Mouse (Mus musculus) embryonic stem cell, embryonic (primary cell): ENCODE measurements around the gene 1700020D05Rik.

Source experiments
- CTCF ChIA-PET, 4 experiments: fragments of 300-600 bp in 2 of 4; fragments of 350-600 bp in 2 of 4; sonication (Branson Sonifier 250); formaldehyde crosslinking; loops; one replicate each; lab custom pipeline; 2022; ENCODE audit warnings: inconsistent platforms in 2 of 4; lab: Charles Lee
- POLR2A ChIA-PET, 4 experiments: fragments of 300-600 bp in 2 of 4; fragments of 350-600 bp in 2 of 4; sonication (Branson Sonifier 250); formaldehyde crosslinking; loops; one replicate each; lab custom pipeline; 2022; ENCODE audit warnings: antibody characterized with exemption in 4 of 4, inconsistent platforms in 1 of 4; lab: Charles Lee

Gene 1700020D05Rik

DNA sequence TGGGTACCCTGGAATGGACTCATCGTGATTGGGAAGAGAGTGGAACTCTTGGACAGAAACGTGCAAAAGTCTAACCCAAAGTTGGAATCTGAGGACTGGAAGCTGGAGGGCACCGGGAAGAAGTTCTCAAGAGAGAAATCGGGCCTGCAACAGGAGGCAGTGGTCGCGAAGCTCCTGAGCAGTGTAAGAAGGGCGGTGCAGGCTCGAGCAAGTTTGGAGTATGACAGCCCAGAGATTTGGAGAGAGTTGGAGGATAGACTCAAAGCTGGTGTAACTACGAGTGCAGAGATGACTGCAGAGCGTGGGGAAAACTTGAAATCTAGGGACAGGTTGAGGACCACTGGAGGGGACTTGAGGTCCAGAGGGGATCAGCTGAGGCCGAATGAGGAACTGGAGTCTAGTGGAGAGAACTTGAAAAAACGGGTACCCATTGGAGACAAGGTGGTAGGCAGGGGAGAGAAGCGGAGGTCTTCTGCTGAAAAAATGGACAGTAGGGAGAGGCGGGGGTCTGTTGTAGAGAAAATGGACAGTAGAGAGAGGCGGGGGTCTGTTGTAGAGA lies 7.6 kb upstream of the 1700020D05Rik start:
- CTCF ChIA-PET, result interaction anchor here (0.6 to 2.8 kb wide), 23 partner anchors 9 to 528 kb away, joined by 3 to 43 read pairs (median 4); partner anchors contain the start of genes Ap5b1 (in 2 of the 4), Mus81 (in 2 of the 4), Ccdc85b (in 1 of the 4) and Cfl1 (in 1 of the 4)
- POLR2A ChIA-PET, result interaction anchor here (0.6 to 5.0 kb wide), 49 partner anchors 10 to 423 kb away, joined by 3 to 163 read pairs (median 4); partner anchors contain the start of genes Cfl1 (in 4 of the 4), Mus81 (in 4 of the 4), AI837181 (in 1 of the 4) and Ccdc85b (in 1 of the 4)

GRCm38 (mm10) chr19:5510031-5511026 lies 6.7 kb upstream of the 1700020D05Rik start, which contains the start of gene Snx32:
TSS of gene Snx32 (minus strand) at chr19:5510538.
- ChIA-PET POLR2A (interaction anchor here (0.5 to 5.0 kb wide), 83 partner anchors 9 to 1811 kb away, joined by 3 to 163 read pairs (median 4); partner anchors contain the start of genes Cfl1 (in 4 of the 4), Mus81 (in 4 of the 4), Cdca5 (in 2 of the 4) and Zfpl1 (in 2 of the 4)), CTCF (interaction anchor here (0.6 to 2.8 kb wide), 35 partner anchors 10 to 498 kb away, joined by 3 to 43 read pairs (median 4); partner anchors contain the start of genes Mus81 (in 3 of the 4), Ap5b1 (in 2 of the 4), Ccdc85b (in 1 of the 4) and Cfl1 (in 1 of the 4))

GRCm38 (mm10) chr19:5500330-5500875 lies 3.2 kb downstream of the 1700020D05Rik start:
- ChIA-PET CTCF (interaction anchor here in 3 of 4 experiments (0.6 to 1.9 kb wide), 5 partner anchors 10 to 14 kb away, joined by 3 to 7 read pairs (median 4); partner anchors contain the start of genes Mus81 (in 3 of the 3) and Snx32 (in 1 of the 3)), POLR2A (interaction anchor here in 2 of 4 experiments (1.0 to 6.7 kb wide), 6 partner anchors 10 to 30 kb away, joined by 3 to 59 read pairs (median 8); partner anchors contain the start of genes Cfl1 (in 2 of the 2), Mus81 (in 2 of the 2) and Snx32 (in 2 of the 2))

- POLR2A ChIA-PET, result interaction anchor here (0.6 to 21.3 kb wide), 54 partner anchors 7 to 572 kb away, joined by 3 to 735 read pairs (median 4); partner anchors contain the start of genes Snx32 (in 4 of the 4), Ccdc85b (in 3 of the 4), AI837181 (in 2 of the 4) and Ctsw (in 2 of the 4)
- CTCF ChIA-PET, result interaction anchor here in 2 of 4 experiments (0.6 to 1.8 kb wide), 6 partner anchors 9 to 525 kb away, joined by 3 to 8 read pairs (median 3); partner anchors contain the start of genes Mus81 (in 1 of the 2) and Snx32 (in 1 of the 2)
Measured at GRCm38 (mm10) chr19:5496052-5496370, 7.6 kb downstream of the 1700020D05Rik start.

- POLR2A ChIA-PET, result interaction anchor here (0.6 to 21.3 kb wide), 64 partner anchors 7 to 572 kb away, joined by 3 to 735 read pairs (median 4); partner anchors contain the start of genes Snx32 (in 4 of the 4), Ccdc85b (in 3 of the 4), AI837181 (in 2 of the 4) and Ctsw (in 2 of the 4)
- CTCF ChIA-PET, result interaction anchor here in 2 of 4 experiments (0.6 to 1.8 kb wide), 9 partner anchors 9 to 1051 kb away, joined by 3 to 8 read pairs (median 3); partner anchors contain the start of genes Mus81 (in 1 of the 2), Sipa1 (in 1 of the 2) and Snx32 (in 1 of the 2)
Measured at GRCm38 (mm10) chr19:5495353-5496051, 8.1 kb downstream of the 1700020D05Rik start.

DNA sequence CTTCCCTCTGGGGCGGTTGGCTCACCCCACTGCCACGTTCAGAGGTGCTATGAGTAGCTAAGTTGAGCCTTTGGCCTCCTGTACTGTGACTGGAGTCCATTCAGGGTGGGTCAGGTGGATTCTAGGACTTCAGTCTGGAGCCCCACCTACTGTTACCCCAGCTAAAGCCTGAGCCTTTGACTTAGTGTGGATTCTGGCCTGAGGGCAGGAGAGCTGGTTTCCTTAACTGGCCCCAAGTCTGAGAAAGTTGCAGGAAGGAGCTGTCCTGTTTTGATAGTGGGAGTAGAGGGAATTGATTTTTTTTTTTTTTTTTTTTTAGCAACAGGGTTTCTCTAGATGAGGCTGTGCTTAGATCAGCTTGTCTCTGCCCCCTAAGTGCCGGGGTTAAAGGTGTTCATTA lies 9.3 kb downstream of the 1700020D05Rik start:
- ChIA-PET CTCF (interaction anchor here in 3 of 4 experiments (0.5 to 2.0 kb wide), 10 partner anchors 9 to 496 kb away, joined by 3 to 6 read pairs (median 4); partner anchors contain the start of genes 1700020D05Rik (in 1 of the 3) and Kat5 (in 1 of the 3)), POLR2A (interaction anchor here (0.6 to 21.3 kb wide), 41 partner anchors 9 to 1161 kb away, joined by 3 to 735 read pairs (median 4); partner anchors contain the start of genes Snx32 (in 4 of the 4), Ccdc85b (in 2 of the 4), Ctsw (in 2 of the 4) and Fibp (in 2 of the 4))

GRCm38 (mm10) chr19:5493301-5493721 lies 10.3 kb downstream of the 1700020D05Rik start:
- ChIA-PET POLR2A (interaction anchor here in 3 of 4 experiments (0.5 to 21.3 kb wide), 26 partner anchors 10 to 501 kb away, joined by 3 to 735 read pairs (median 4); partner anchors contain the start of genes Snx32 (in 3 of the 3), Ccdc85b (in 2 of the 3), Fibp (in 2 of the 3) and 1700020D05Rik (in 1 of the 3)), CTCF (interaction anchor here in 1 of 4 experiments (1.5 to 2.0 kb wide), 2 partner anchors 10 to 30 kb away, joined by 4 to 5 read pairs; partner anchors contain the start of gene 1700020D05Rik)

GRCm38 (mm10) chr19:5492641-5493040 lies 10.9 kb downstream of the 1700020D05Rik start:
- POLR2A ChIA-PET, result interaction anchor here in 3 of 4 experiments (0.5 to 21.3 kb wide), 27 partner anchors 11 to 500 kb away, joined by 3 to 735 read pairs (median 3); partner anchors contain the start of genes Snx32 (in 3 of the 3), Ccdc85b (in 2 of the 3), Fibp (in 2 of the 3) and 1700020D05Rik (in 1 of the 3)
- CTCF ChIA-PET, result interaction anchor here in 2 of 4 experiments (0.6 to 2.0 kb wide), 3 partner anchors 11 to 349 kb away, joined by 4 to 6 read pairs (median 5); partner anchors contain the start of gene 1700020D05Rik (in 1 of the 2)

- CTCF ChIA-PET, result interaction anchor here (0.5 to 4.5 kb wide), 10 partner anchors 10 to 1673 kb away, joined by 3 to 43 read pairs (median 4); partner anchors contain the start of gene Snx32 (in 1 of the 4)
Measured at GRCm38 (mm10) chr19:5490898-5491708, 12.5 kb downstream of the 1700020D05Rik start.

GRCm38 (mm10) chr19:5490313-5490897 lies 13.2 kb downstream of the 1700020D05Rik start, which contains the start of gene Cfl1:
TSS of gene Cfl1 (plus strand) at chr19:5490455.
- ChIA-PET CTCF (interaction anchor here (0.6 to 4.7 kb wide), 12 partner anchors 20 to 403 kb away, joined by 3 to 118 read pairs (median 6); partner anchors contain the start of genes Ccdc85b (in 1 of the 4), Ctsw (in 1 of the 4), Eif1ad (in 1 of the 4) and Fibp (in 1 of the 4)), POLR2A (interaction anchor here (0.6 to 21.3 kb wide), 165 partner anchors 8 to 873 kb away, joined by 3 to 735 read pairs (median 5); partner anchors contain the start of genes Snx32 (in 4 of the 4), AI837181 (in 3 of the 4), Ap5b1 (in 3 of the 4) and Banf1 (in 3 of the 4))

More at GRCm38 (mm10) chr19:5490898-5491708, 12.5 kb downstream of the 1700020D05Rik start:
- POLR2A ChIA-PET, result interaction anchor here (0.6 to 21.3 kb wide), 112 partner anchors 7 to 1832 kb away, joined by 3 to 735 read pairs (median 4); partner anchors contain the start of genes Snx32 (in 4 of the 4), AI837181 (in 3 of the 4), Ap5b1 (in 3 of the 4) and Banf1 (in 3 of the 4)

DNA sequence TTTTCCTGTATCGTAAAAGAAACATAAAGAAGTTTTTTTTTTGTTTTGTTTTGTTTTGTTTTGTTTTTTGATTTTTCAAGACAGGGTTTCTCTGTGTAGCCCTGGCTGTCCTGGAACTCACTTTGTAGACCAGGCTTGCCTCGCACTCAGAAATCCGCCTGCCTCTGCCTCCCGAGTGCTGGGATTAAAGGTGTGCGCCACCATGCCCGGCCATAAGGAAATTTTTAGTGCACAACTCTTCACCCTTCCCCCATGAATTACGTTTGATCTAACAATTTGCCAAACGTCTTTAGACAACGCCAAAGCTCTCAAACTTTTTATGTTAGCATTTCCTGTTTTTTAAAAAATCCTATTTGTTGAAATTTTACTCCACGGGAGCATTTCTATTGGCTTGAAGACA lies 13.9 kb downstream of the 1700020D05Rik start:
- ChIA-PET CTCF (interaction anchor here (0.7 to 4.7 kb wide), 19 partner anchors 10 to 410 kb away, joined by 3 to 118 read pairs (median 6); partner anchors contain the start of genes Ap5b1 (in 2 of the 4), Snx32 (in 2 of the 4), Ccdc85b (in 1 of the 4) and Ctsw (in 1 of the 4)), POLR2A (interaction anchor here (0.5 to 21.3 kb wide), 184 partner anchors 9 to 874 kb away, joined by 3 to 735 read pairs (median 5); partner anchors contain the start of genes Snx32 (in 4 of the 4), AI837181 (in 3 of the 4), Ap5b1 (in 3 of the 4) and Banf1 (in 3 of the 4))

GRCm38 (mm10) chr19:5488878-5489571 lies 14.6 kb downstream of the 1700020D05Rik start:
- ChIA-PET POLR2A (interaction anchor here (0.5 to 21.3 kb wide), 168 partner anchors 9 to 1660 kb away, joined by 3 to 735 read pairs (median 5); partner anchors contain the start of genes Snx32 (in 4 of the 4), AI837181 (in 3 of the 4), Banf1 (in 3 of the 4) and Ccdc85b (in 3 of the 4)), CTCF (interaction anchor here (0.6 to 4.7 kb wide), 37 partner anchors 10 to 1179 kb away, joined by 3 to 118 read pairs (median 7); partner anchors contain the start of genes Ap5b1 (in 3 of the 4), Snx32 (in 3 of the 4), Ctsw (in 2 of the 4) and Fibp (in 2 of the 4))
